Mouse (Mus musculus) ES-E14 (cell line): ENCODE data around the gene Fank1.

Source experiments
- HCFC1 ChIP-seq: IDR thresholded peaks from 2 replicates; pipeline ENCODE4 v1.6.1; 2012; ENCODE audit warnings: low read length, inconsistent platforms, borderline replicate concordance; ENCODE audit not compliant: insufficient read depth
- MAFK ChIP-seq: IDR thresholded peaks from 2 replicates; pipeline ENCODE4 v1.6.1; 2014; ENCODE audit warnings: mild to moderate bottlenecking, low read depth, low read length, inconsistent platforms; ENCODE audit not compliant: insufficient read depth
- ZC3H11A ChIP-seq: IDR thresholded peaks from 2 replicates; pipeline ENCODE4 v1.6.1; 2012; ENCODE audit warnings: low read depth, mild to moderate bottlenecking, inconsistent platforms, low read length, borderline replicate concordance
- ZNF384 ChIP-seq: IDR thresholded peaks from 2 replicates; pipeline ENCODE4 v1.6.1; 2012; ENCODE audit warnings: low read depth, low read length, inconsistent platforms

DNA sequence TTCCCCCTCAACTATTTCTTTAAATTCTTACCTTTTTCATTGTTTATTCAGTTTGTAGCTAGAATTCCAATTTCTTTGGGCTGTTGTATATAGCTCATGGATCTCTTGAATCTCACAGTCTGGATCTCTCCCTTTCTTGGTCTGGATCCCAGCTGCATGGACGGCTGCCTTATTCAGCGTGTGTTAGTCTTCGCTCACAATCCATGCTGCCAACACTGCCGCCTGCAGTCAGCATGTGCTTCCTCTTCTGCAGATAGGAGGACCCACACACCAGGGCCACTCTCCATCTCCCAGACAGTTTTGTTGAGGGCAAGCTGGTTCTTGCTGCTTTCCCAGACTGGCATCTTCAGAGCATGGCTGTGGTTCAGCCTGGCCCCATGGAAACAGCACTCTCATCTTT, 62.9 kb downstream of the Fank1 start:
- no peak for TF ChIP-seq ZC3H11A
- TF ChIP-seq HCFC1: no peak
- TF ChIP-seq MAFK: no peak
- no peak for TF ChIP-seq ZNF384
